Mouse (Mus musculus) gastrocnemius, postnatal 36 days (tissue): ENCODE measurements around the gene Tcf3. TPM values are rescaled to one million over a fixed set of nuclear protein-coding genes. Genes with fewer than 3 reads are reported as not detected.

ENCODE experiments used
- DNase-seq, 2 experiments: peaks; one replicate each; pipeline ENCODE4 v3.0.0; 2022
- intact Hi-C: fragments of 180-260 bp; cut with DNase I; formaldehyde crosslinking; loops from one replicate; pipeline ENCODE4 v1.15.1; 2025
- total RNA-seq, 2 experiments: library from RNA; stranded (reverse); gene quantifications; 2 replicates each; pipeline ENCODE4 v1.2.3; 2021

Tcf3 gene
- total RNA-seq, 2 experiments from 2014 or later = 11.0 to 12.0 TPM

DNA sequence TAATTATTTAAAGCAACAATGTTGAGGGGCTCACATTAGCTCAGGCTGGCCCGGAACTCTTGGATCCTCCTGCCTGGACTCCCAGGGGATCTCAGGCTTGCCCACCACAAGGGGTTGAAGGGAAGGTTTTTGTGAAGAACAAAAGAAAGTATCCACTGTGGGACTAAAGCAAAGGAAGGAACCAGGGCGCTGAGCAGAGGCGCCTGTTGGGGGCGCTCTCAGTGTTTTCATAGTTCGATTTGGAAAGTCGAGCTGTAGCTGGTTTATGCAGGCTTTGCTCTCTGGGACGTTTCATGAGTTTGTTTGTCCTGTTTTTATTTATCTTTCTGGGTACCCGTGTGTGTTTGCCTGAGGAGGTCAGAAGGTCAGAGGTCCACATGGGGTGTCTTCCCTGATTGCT, 8.2 kb upstream of the Tcf3 start:
- no peak for DNase-seq
- intact Hi-C loops = no loop called here

DNA sequence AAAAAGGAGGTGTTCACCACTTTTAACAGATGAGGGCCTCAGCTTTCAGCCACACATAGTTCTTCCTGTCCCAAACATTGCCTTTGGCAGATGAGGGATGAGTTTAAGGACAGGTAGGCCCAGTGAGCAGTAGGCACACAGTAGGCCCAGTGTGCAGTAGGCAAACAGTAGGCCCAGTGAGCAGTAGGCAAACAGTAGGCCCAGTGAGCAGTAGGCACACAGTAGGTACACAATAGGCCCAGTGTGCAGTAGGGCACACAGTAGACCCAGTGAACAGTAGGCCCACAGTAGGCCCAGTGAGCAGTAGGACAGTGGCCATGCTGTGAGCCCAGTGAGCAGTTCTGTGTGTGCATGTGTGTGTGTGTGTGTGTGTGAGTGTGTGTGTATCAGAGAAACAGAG, 6.6 kb upstream of the Tcf3 start:
- intact Hi-C loops = no loop called here
- no peak for DNase-seq

DNA sequence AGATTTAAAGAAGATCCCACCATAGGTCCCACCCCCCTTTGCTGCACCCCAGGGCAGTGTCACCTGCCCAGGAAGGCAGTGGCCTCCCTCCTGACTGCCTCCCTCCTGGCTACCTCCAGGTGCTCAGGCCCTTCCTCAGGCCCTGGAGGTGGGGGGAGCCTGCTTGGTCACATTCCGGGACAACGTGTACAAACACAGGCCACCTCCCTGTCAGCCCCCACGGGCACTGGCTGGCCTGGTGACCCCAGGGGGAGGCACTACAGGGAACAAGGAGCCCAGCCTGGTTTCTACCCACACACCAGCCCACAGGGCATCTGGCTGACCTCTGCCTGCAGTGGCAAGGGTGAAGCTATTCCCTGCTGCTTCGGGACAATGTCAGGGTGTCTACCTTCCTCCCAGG, 4.5 kb upstream of the Tcf3 start:
- intact Hi-C loops = loop anchor here (10.0 kb wide), 1 partner anchor 267 kb away; the partner anchor contains the start of genes Izumo4 and Mob3a
- DNase-seq = no peak

DNA sequence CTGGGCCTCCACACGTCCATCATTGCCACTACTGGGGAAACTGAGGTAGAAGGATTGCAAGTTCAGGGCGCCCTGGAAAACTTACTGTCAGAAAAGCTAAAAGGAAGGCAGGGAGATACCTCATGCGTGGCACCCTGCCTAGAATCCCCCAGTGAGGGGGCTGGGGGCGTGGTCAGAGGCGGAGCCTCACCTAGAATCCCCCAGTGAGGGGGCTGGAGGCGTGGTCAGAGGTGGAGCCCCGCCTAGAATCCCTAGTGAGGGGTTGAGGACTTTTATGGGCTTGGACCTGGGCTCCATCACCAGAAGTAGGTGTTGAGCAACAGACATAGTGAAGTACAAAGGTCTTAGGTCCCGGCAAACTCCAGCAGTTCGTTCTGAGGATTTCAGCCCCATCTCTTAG, 2.8 kb upstream of the Tcf3 start:
- no peak for DNase-seq

GRCm38 (mm10) chr10:80435764-80436163, 2.3 kb upstream of the Tcf3 start:
- DNase-seq = no peak
- intact Hi-C loops = loop anchor here (10.0 kb wide), 1 partner anchor 269 kb away; the partner anchor contains the start of genes Izumo4 and Mob3a

More for the DNA sequence above, 2.8 kb upstream of the Tcf3 start:
- intact Hi-C loops = loop anchor here (10.0 kb wide), 1 partner anchor 269 kb away; the partner anchor contains the start of genes Izumo4 and Mob3a

- intact Hi-C loops = loop anchor here (10.0 kb wide), 1 partner anchor 270 kb away; the partner anchor contains the start of genes Izumo4 and Mob3a
- no peak for DNase-seq
Measured at GRCm38 (mm10) chr10:80434823-80435222, 1.4 kb upstream of the Tcf3 start.

GRCm38 (mm10) chr10:80434233-80434592, 766 bp upstream of the Tcf3 start:
- DNase-seq = no peak
- intact Hi-C loops = loop anchor here (10.0 kb wide), 1 partner anchor 271 kb away; the partner anchor contains the start of genes Izumo4 and Mob3a

GRCm38 (mm10) chr10:80432936-80433512, 423 bp downstream of the Tcf3 start:
- no peak for DNase-seq
- intact Hi-C loops = loop anchor here (10.0 kb wide), 1 partner anchor 272 kb away; the partner anchor contains the start of genes Izumo4 and Mob3a

DNA sequence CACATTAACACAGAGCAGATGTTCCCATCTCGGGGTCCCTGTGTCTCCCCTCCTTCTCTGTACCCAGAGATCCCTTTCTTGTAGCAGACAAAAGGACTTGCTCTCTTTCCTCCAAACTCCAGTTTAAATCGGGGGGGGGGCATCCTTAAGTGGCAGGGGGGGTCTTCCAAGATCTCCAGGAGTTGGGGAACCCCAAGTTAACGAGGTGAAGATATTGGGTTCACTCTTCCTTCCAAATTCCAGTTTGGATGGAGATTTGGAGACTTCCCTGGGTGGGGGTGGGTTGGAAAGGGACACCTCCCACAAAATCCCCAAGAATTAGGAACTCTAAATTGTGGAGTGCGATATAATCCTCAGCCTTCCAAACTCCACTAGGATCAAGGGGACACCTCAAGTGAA, 1.1 kb downstream of the Tcf3 start:
- intact Hi-C loops = loop anchor here (10.0 kb wide), 1 partner anchor 272 kb away; the partner anchor contains the start of genes Izumo4 and Mob3a
- no peak for DNase-seq

DNA sequence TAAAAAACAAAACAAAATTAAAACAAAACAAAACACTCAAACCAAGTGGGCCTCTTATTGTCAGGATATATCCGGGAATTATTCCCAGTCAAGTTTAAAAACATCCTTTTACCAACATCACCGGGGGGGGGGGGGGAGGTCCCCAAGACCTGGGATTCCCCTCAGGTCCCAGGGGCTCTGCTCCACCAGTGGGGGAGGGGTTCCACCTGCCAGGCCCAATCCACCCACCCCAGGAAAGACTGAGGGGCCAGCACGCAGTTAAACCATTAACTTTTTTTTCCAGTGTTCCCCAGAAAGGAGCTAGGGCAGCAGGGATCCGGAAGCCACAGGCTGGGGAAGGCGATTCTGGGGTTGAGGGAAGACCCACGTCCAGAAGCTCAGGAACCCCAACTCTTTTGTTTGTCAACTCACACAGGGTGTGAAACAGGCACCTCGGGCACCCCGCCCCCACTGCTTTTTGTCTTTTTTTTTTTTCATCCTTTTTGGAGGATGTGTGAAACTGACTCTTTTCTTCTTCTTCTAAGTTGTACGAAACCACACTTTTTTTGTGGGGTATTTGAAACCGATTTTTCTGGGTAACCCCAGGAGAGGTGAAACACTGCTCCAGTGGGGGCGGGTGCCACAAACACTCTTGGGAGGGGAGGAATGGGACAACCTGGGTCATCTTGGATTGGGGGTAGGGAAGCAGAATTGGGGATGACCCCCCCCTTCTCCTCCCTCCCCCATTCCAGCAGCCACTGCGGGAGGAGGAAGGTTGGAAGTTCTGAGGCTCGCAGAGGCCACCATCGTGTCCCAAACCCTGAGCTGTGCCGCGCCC, 1.7 kb downstream of the Tcf3 start:
- DNase-seq = no peak
- intact Hi-C loops = loop anchor here (10.0 kb wide), 1 partner anchor 273 kb away; the partner anchor contains the start of genes Izumo4 and Mob3a

DNA sequence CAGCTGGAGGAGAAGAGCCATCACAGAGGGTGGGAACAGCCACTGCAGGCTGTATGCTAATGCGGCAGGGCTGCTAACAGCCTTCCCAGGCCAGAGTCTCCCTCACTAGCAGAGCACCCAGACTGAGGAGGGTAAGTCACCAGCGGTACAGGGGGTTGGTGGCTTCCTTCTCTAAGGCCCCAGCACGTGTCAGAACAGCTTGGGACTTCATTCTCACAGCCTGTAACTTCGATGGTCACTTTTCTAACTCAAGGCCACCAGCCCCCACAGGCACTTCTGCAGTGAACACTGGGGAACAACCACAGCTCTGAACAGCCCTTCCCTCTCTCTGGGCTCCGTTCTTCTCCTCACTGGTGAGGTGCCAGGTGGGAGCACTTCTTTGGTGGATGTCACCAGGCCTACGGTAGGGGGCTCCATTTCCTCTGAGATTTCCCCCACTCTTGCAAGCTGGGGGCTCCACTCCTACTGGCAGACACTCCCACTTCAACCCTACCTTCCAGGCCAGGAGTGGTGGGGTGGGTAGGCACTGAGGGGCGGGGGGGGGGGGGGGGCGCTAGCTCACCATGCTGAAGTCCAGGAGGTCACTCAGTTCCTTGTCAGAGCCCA, 3.0 kb downstream of the Tcf3 start:
- intact Hi-C loops = loop anchor here (10.0 kb wide), 1 partner anchor 274 kb away; the partner anchor contains the start of genes Izumo4 and Mob3a
- no peak for DNase-seq

- intact Hi-C loops = loop anchor here (10.0 kb wide), 1 partner anchor 275 kb away; the partner anchor contains the start of genes Izumo4 and Mob3a
Measured at GRCm38 (mm10) chr10:80429800-80430199, 3.6 kb downstream of the Tcf3 start.

DNA sequence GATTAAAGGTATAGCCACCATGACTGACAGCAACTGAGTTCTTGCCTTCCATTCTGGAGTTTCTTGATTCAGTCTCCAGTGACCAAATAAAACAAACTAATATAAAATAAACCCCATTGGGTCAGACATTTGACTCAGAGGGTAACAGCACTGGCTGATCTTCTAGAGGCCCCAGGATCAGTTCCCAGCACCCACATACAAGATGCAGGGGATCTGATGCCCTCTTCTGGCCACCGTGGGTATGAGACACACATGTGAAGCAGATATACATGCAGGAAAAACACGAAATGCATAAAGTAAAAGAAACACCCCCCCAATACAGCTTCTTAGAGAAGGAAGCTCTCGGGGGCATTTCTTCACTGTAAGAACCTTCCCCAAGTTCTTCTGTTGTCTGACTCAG, 8.4 kb downstream of the Tcf3 start:
- intact Hi-C loops = no loop called here
- DNase-seq = no peak

More at GRCm38 (mm10) chr10:80429800-80430199, 3.6 kb downstream of the Tcf3 start:
- DNase-seq = no peak

GRCm38 (mm10) chr10:80423562-80423961, 9.9 kb downstream of the Tcf3 start:
- DNase-seq = no peak
- intact Hi-C loops = no loop called here

- intact Hi-C loops = no loop called here
- no peak for DNase-seq
Measured at GRCm38 (mm10) chr10:80421651-80422472, 11.6 kb downstream of the Tcf3 start.

DNA sequence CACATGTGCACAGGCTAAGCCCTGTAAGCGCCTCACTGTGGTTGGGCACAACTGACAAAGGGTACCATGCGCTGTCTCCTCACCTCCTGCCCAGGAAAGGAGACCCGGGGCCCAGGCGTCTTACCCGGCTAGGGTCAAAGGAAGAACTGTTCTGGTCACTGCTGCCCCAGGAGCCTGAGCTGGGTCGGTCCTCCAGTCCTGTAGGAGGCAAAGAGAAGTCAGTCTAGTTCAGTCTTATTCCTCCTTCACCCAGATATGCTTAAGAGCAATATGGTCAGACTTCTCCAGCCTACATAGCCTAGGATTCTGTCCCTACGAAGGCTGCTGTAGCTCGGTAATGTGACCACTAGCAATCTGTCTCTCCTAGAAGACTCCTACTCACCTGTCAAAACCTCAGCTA, 12.2 kb downstream of the Tcf3 start:
- intact Hi-C loops = no loop called here
- no peak for DNase-seq

DNA sequence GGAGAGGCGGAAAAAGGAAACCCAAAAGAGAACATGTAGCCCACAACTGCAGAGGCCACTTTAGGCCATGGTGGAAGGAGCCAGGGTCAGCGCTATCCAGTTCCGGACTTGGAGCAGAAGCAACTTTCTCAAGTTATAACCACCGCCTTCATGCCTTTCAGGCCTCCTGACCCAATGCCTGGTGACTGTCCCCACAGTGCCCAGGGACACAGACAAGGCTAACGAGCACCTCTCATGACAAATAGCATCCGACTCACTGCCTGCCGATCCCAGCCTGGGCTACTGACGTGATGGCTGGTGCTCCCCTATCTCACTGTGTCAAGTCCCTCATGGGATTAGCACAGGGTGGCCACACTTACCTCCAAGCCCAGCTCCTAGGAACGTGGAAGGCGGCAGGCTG, 12.7 kb downstream of the Tcf3 start:
- intact Hi-C loops = no loop called here
- no peak for DNase-seq

GRCm38 (mm10) chr10:80419419-80419818, 14.0 kb downstream of the Tcf3 start:
- intact Hi-C loops = no loop called here
- no peak for DNase-seq

DNA sequence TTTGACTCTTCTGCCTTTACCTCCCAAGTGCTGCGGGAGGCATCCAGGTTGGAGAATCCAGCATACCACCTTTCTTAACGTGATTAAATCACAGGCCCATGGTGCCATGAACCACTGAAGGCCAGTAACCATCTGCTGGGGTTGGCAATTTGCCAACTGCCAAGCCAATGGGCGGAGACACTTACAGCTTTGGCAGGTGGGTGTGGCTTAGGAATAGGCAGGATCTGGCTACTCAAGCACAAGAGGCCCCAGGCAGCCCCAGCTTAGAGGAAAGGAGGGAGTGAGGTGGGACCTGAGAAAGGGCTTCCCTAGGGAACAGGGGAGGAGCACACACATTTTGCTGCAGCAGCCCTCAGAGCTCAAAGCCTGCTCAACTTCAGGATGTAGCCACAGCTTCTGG, 15.1 kb downstream of the Tcf3 start:
- no peak for DNase-seq
- intact Hi-C loops = no loop called here

- intact Hi-C loops = no loop called here
- DNase-seq = no peak
Measured at GRCm38 (mm10) chr10:80417841-80418240, 15.6 kb downstream of the Tcf3 start.
